Mouse (Mus musculus) erythroblast, embryonic 14.5 days (primary cell): ENCODE measurements around the gene Spata31d1a. TPM values are rescaled to one million over a fixed set of nuclear protein-coding genes. Genes with fewer than 3 reads are reported as not detected.
A peak's percentile ranks its signal among the peaks of the same experiment; 100 is the strongest.

Experiments used
- H3K27me3 ChIP-seq: 2 replicates; pipeline ENCODE4 v1.6.1; 2012; ENCODE audit warnings: inconsistent platforms; ENCODE audit not compliant: control insufficient read depth
- H3K36me3 ChIP-seq: 2 replicates; pipeline ENCODE4 v1.6.1; 2012; ENCODE audit warnings: mild to moderate bottlenecking, inconsistent platforms; ENCODE audit not compliant: control insufficient read depth
- H3K4me1 ChIP-seq: 2 replicates; pipeline ENCODE4 v1.6.1; 2012; ENCODE audit warnings: inconsistent platforms; ENCODE audit not compliant: control insufficient read depth
- H3K4me3 ChIP-seq: replicated peaks from 2 replicates; pipeline ENCODE3; 2012; ENCODE audit warnings: moderate library complexity, mild to moderate bottlenecking, inconsistent platforms
- H3K9me3 ChIP-seq: 2 replicates; pipeline ENCODE4 v1.6.1; 2012; ENCODE audit warnings: low read length, inconsistent platforms, mixed read lengths; ENCODE audit not compliant: control insufficient read depth
- GATA1 ChIP-seq: IDR thresholded peaks from 2 replicates; pipeline ENCODE4 v1.6.1; 2012; ENCODE audit warnings: low read length, inconsistent platforms, mixed read lengths
- TAL1 ChIP-seq: IDR thresholded peaks from 3 replicates; pipeline ENCODE4 v1.6.1; 2012; ENCODE audit warnings: low read length, inconsistent platforms, mixed read lengths
- polyA plus RNA-seq: library from polyadenylated mRNA; stranded (reverse); fragments of >175 nt; gene quantifications from 2 replicates; pipeline ENCODE4 v1.2.3, GENCODE M21; 2012

The Spata31d1a gene
- not detected in 2 replicates for polyA plus RNA-seq

- no peaks in the 10 kb centered on the region; the same call in 1 of the 2 replicates for H3K9me3 ChIP-seq
- no peak within 1 kb of the TSS for H3K4me3 ChIP-seq
- H3K27me3 ChIP-seq = peaks cover 26% of the 10 kb centered on the region
- H3K4me1 ChIP-seq = peaks cover under 1% of the 10 kb centered on the region
- TF ChIP-seq GATA1 (no peak), TAL1 (no peak)
- no peaks in the 10 kb centered on the region for H3K36me3 ChIP-seq
Measured at GRCm38 (mm10) chr13:59710230-59710629, at the start of gene Spata31d1a. Gene Spata31d1a, minus strand, starts transcription at chr13:59710330.

GRCm38 (mm10) chr13:59756906-59757305 is 46.8 kb upstream of the Spata31d1a start:
- peaks cover 96% of the 10 kb centered on the region for H3K36me3 ChIP-seq
- H3K4me3 ChIP-seq = no peak overlapping the region
- H3K9me3 ChIP-seq = peaks cover 2% of the 10 kb centered on the region; the same call in 1 of the 2 replicates
- H3K27me3 ChIP-seq = no peaks in the 10 kb centered on the region
- TF ChIP-seq GATA1 (no peak), TAL1 (no peak)
- H3K4me1 ChIP-seq = peaks cover 35% of the 10 kb centered on the region

GRCm38 (mm10) chr13:59750310-59750709 is 40.2 kb upstream of the Spata31d1a start:
- peaks cover 23% of the 10 kb centered on the region for H3K4me1 ChIP-seq
- H3K9me3 ChIP-seq = peaks cover 6% of the 10 kb centered on the region
- TF ChIP-seq TAL1 = no peak
- no peak for TF ChIP-seq GATA1
- H3K36me3 ChIP-seq = peaks cover 34% of the 10 kb centered on the region
- H3K27me3 ChIP-seq = peaks cover 31% of the 10 kb centered on the region
- H3K4me3 ChIP-seq = no peak overlapping the region

GRCm38 (mm10) chr13:59746711-59747110 is 36.6 kb upstream of the Spata31d1a start, which contains the start of gene 1700014D04Rik:
Gene 1700014D04Rik, minus strand, starts transcription at chr13:59746752.
- no peaks in the 10 kb centered on the region for H3K36me3 ChIP-seq
- H3K27me3 ChIP-seq = peaks cover 37% of the 10 kb centered on the region
- TF ChIP-seq GATA1 (no peak), TAL1 (no peak)
- peaks cover 26% of the 10 kb centered on the region for H3K4me1 ChIP-seq
- no peak within 1 kb of the TSS for H3K4me3 ChIP-seq
- peaks cover 3% of the 10 kb centered on the region for H3K9me3 ChIP-seq

- Histone ChIP-seq H3K9me3 (peaks cover 3% of the 10 kb centered on the region), H3K36me3 (no peaks in the 10 kb centered on the region), H3K27me3 (peaks cover 37% of the 10 kb centered on the region), H3K4me1 (peaks cover 27% of the 10 kb centered on the region), H3K4me3 (no peak overlapping the region)
- TF ChIP-seq TAL1 = no peak
- no peak for TF ChIP-seq GATA1
Measured at GRCm38 (mm10) chr13:59746164-59746563, 36.0 kb upstream of the Spata31d1a start.

GRCm38 (mm10) chr13:59745462-59745861 is 35.3 kb upstream of the Spata31d1a start:
- Histone ChIP-seq H3K27me3 (peaks cover 37% of the 10 kb centered on the region), H3K36me3 (peaks cover 3% of the 10 kb centered on the region), H3K4me3 (no peak overlapping the region), H3K9me3 (peaks cover 3% of the 10 kb centered on the region), H3K4me1 (peaks cover 31% of the 10 kb centered on the region)
- TF ChIP-seq TAL1 (no peak), GATA1 (no peak)

GRCm38 (mm10) chr13:59741697-59742096 is 31.6 kb upstream of the Spata31d1a start:
- H3K9me3 ChIP-seq = peaks cover 3% of the 10 kb centered on the region
- TF ChIP-seq TAL1 (no peak), GATA1 (no peak)
- peaks cover 3% of the 10 kb centered on the region for H3K36me3 ChIP-seq
- H3K27me3 ChIP-seq = peaks cover 16% of the 10 kb centered on the region
- no peak overlapping the region for H3K4me3 ChIP-seq
- H3K4me1 ChIP-seq = peaks cover 60% of the 10 kb centered on the region

GRCm38 (mm10) chr13:59741096-59741495 is 31.0 kb upstream of the Spata31d1a start:
- H3K36me3 ChIP-seq = peaks cover 3% of the 10 kb centered on the region
- no peak overlapping the region for H3K4me3 ChIP-seq
- peaks cover 11% of the 10 kb centered on the region for H3K27me3 ChIP-seq
- H3K9me3 ChIP-seq = peaks cover 3% of the 10 kb centered on the region
- TF ChIP-seq GATA1 (no peak), TAL1 (no peak)
- H3K4me1 ChIP-seq = peaks cover 66% of the 10 kb centered on the region

- Histone ChIP-seq H3K4me1 (peaks cover 83% of the 10 kb centered on the region), H3K4me3 (peak overlapping the region; percentile 35), H3K27me3 (peaks cover 5% of the 10 kb centered on the region; the same call in 1 of the 2 replicates), H3K9me3 (no peaks in the 10 kb centered on the region), H3K36me3 (peaks cover 3% of the 10 kb centered on the region)
- TF ChIP-seq TAL1 (peak; percentile 92), GATA1 (peak; percentile 72)
Measured at GRCm38 (mm10) chr13:59739397-59739796, 29.3 kb upstream of the Spata31d1a start.

GRCm38 (mm10) chr13:59738455-59738854 is 28.3 kb upstream of the Spata31d1a start:
- Histone ChIP-seq H3K4me3 (peak overlapping the region; percentile 54), H3K27me3 (0 out of 2 replicates have a peak, but pooled peaks cover 3% of the 10 kb centered on the region), H3K4me1 (peaks cover 91% of the 10 kb centered on the region)

More at GRCm38 (mm10) chr13:59738455-59738854, 28.3 kb upstream of the Spata31d1a start:
- TF ChIP-seq TAL1 = peak; percentile 75
- TF ChIP-seq GATA1 = peak; percentile 65
- H3K9me3 ChIP-seq = no peaks in the 10 kb centered on the region
- H3K36me3 ChIP-seq = peaks cover 3% of the 10 kb centered on the region
